Mouse (Mus musculus) heart, embryonic 14.5 days (tissue): Measurements from ENCODE around the gene Pex5l. TPM values are rescaled to one million over a fixed set of nuclear protein-coding genes. Genes with fewer than 3 reads are reported as not detected.

ENCODE experiments used
- ATAC-seq: fragments of 200-750 bp; cut with Nextera tagmentation; 2 replicates; pipeline ENCODE4 v1.8.0; 2017; ENCODE audit warnings: low read depth, moderate TSS enrichment; ENCODE audit not compliant: insufficient number of reproducible peaks, insufficient read depth, low FRiP score
- H3K27ac ChIP-seq, 2 experiments: fragments of 200-500 bp in 1 of 2; fragments of 300-500 bp in 1 of 2; sonication (generic) in 1 of 2; replicated peaks in 1 of 2; 2 replicates each; pipeline ENCODE4 v1.5.1; 2012 to 2014; ENCODE audit warnings: low read depth in 2 of 2, low read length in 2 of 2, control low read depth in 1 of 2, mild to moderate bottlenecking in 1 of 2, mixed read lengths in 1 of 2; ENCODE audit not compliant: control insufficient read depth in 1 of 2, insufficient read depth in 1 of 2
- H3K27me3 ChIP-seq: fragments of 300-500 bp; sonication (generic); 2 replicates; pipeline ENCODE4 v1.6.1; 2014; ENCODE audit warnings: mild to moderate bottlenecking, low read length, control low read depth; ENCODE audit not compliant: control insufficient read depth, insufficient read depth
- H3K36me3 ChIP-seq: fragments of 300-500 bp; sonication (generic); 2 replicates; pipeline ENCODE4 v1.6.1; 2014; ENCODE audit warnings: mild to moderate bottlenecking, control low read depth, low read length, mixed read lengths; ENCODE audit not compliant: control insufficient read depth, insufficient read depth
- H3K4me1 ChIP-seq, 2 experiments: fragments of 200-500 bp in 1 of 2; fragments of 300-500 bp in 1 of 2; sonication (generic) in 1 of 2; 2 replicates each; pipeline ENCODE4 v1.6.1; 2012 to 2014; ENCODE audit warnings: low read length in 2 of 2, control low read depth in 1 of 2, mixed read lengths in 1 of 2; ENCODE audit not compliant: control insufficient read depth in 2 of 2, insufficient read depth in 2 of 2
- H3K4me2 ChIP-seq: fragments of 300-500 bp; sonication (generic); 2 replicates; pipeline ENCODE4 v1.6.1; 2014; ENCODE audit warnings: mild to moderate bottlenecking, low read length
- H3K4me3 ChIP-seq, 2 experiments: fragments of 200-500 bp in 1 of 2; fragments of 300-500 bp in 1 of 2; sonication (generic) in 1 of 2; 2 replicates each; pipeline ENCODE4 v1.5.1; 2012 to 2014; ENCODE audit warnings: low read length in 2 of 2, mild to moderate bottlenecking in 2 of 2, control low read depth in 1 of 2, low read depth in 1 of 2, moderate library complexity in 1 of 2; ENCODE audit not compliant: control insufficient read depth in 1 of 2, insufficient read depth in 1 of 2
- H3K9ac ChIP-seq: fragments of 300-500 bp; sonication (generic); 2 replicates; pipeline ENCODE4 v1.6.1; 2014; ENCODE audit warnings: mild to moderate bottlenecking, low read length
- H3K9me3 ChIP-seq: fragments of 300-500 bp; sonication (generic); 2 replicates; pipeline ENCODE4 v1.6.1; 2016; ENCODE audit warnings: low read length, control low read depth; ENCODE audit not compliant: control insufficient read depth
- WGBS: fragments of 180-500 bp; shearing (Covaris S2); extraction: QIAGEN DNeasy Blood & Tissue Kit; methylation state at CpG from one replicate; pipeline ENCODE4 v1.1.7; 2014; 5-methylcytosine and 5-hydroxymethylcytosine counted together
- polyA plus RNA-seq: library from polyadenylated mRNA; unstranded; fragments of >200 nt; fragmentation: Nextera tagmentation; extraction: Ambion mirVana; gene quantifications from 2 replicates; pipeline ENCODE4 v1.2.1, GENCODE M21; 2014

The Pex5l gene
- polyA plus RNA-seq, 1 experiment from 2014 or later, result 0.23 TPM

- H3K4me3 ChIP-seq, result no peak overlapping the region
- no peaks in the 10 kb centered on the region for H3K27me3 ChIP-seq
- H3K9me3 ChIP-seq, result no peaks in the 10 kb centered on the region
- no peaks in the 10 kb centered on the region for H3K36me3 ChIP-seq
- H3K4me1 ChIP-seq, result no peaks in the 10 kb centered on the region
- H3K9ac ChIP-seq, result no peak overlapping the region
- H3K4me2 ChIP-seq, result no peak overlapping the region
- no peak for ATAC-seq
- WGBS, result 82% methylated on average over 2 of the region's 2 CpGs
- H3K27ac ChIP-seq, result no peak overlapping the region
Measured at GRCm38 (mm10) chr3:33061428-33061827, 81.6 kb downstream of the Pex5l start.

GRCm38 (mm10) chr3:33061016-33061415, 82.0 kb downstream of the Pex5l start:
- no peaks in the 10 kb centered on the region for H3K27me3 ChIP-seq
- H3K27ac ChIP-seq, result no peak overlapping the region
- H3K36me3 ChIP-seq, result no peaks in the 10 kb centered on the region
- no peak for ATAC-seq
- WGBS, result 76% methylated on average over 4 of the region's 4 CpGs
- no peak overlapping the region for H3K4me3 ChIP-seq
- no peaks in the 10 kb centered on the region for H3K9me3 ChIP-seq
- no peaks in the 10 kb centered on the region for H3K4me1 ChIP-seq
- H3K9ac ChIP-seq, result no peak overlapping the region
- no peak overlapping the region for H3K4me2 ChIP-seq

- Histone ChIP-seq H3K36me3 (no peaks in the 10 kb centered on the region), H3K4me1 (no peaks in the 10 kb centered on the region), H3K27ac (no peak overlapping the region), H3K4me2 (no peak overlapping the region), H3K4me3 (no peak overlapping the region), H3K27me3 (no peaks in the 10 kb centered on the region), H3K9ac (no peak overlapping the region), H3K9me3 (no peaks in the 10 kb centered on the region)
- ATAC-seq, result no peak
- WGBS, result 65% methylated on average over 7 of the region's 7 CpGs
Measured at GRCm38 (mm10) chr3:33060343-33060937, 82.6 kb downstream of the Pex5l start.

- no peak for ATAC-seq
- Histone ChIP-seq H3K9me3 (no peaks in the 10 kb centered on the region), H3K4me3 (no peak overlapping the region), H3K36me3 (no peaks in the 10 kb centered on the region), H3K9ac (no peak overlapping the region), H3K4me2 (no peak overlapping the region), H3K27me3 (no peaks in the 10 kb centered on the region), H3K27ac (no peak overlapping the region), H3K4me1 (no peaks in the 10 kb centered on the region)
- WGBS, result 63% methylated on average over 5 of the region's 5 CpGs
Measured at GRCm38 (mm10) chr3:33048304-33048703, 94.7 kb downstream of the Pex5l start.

GRCm38 (mm10) chr3:33044799-33045106, 98.3 kb downstream of the Pex5l start:
- Histone ChIP-seq H3K36me3 (no peaks in the 10 kb centered on the region), H3K27ac (no peak overlapping the region), H3K9ac (no peak overlapping the region), H3K4me3 (no peak overlapping the region), H3K27me3 (no peaks in the 10 kb centered on the region), H3K4me2 (no peak overlapping the region), H3K4me1 (no peaks in the 10 kb centered on the region), H3K9me3 (no peaks in the 10 kb centered on the region)
- no peak for ATAC-seq
- 83% methylated on average over 6 of the region's 6 CpGs for WGBS

- H3K9ac ChIP-seq, result no peak overlapping the region
- H3K4me2 ChIP-seq, result no peak overlapping the region
- H3K4me3 ChIP-seq, result no peak overlapping the region
- no peaks in the 10 kb centered on the region for H3K36me3 ChIP-seq
- H3K4me1 ChIP-seq, result no peaks in the 10 kb centered on the region
- no peak overlapping the region for H3K27ac ChIP-seq
- no peak for ATAC-seq
- H3K27me3 ChIP-seq, result no peaks in the 10 kb centered on the region
- 68% methylated on average over 10 of the region's 10 CpGs for WGBS
- H3K9me3 ChIP-seq, result no peaks in the 10 kb centered on the region
Measured at GRCm38 (mm10) chr3:33043896-33044798, 98.9 kb downstream of the Pex5l start.

GRCm38 (mm10) chr3:33024566-33024965, 118.5 kb downstream of the Pex5l start:
- Histone ChIP-seq H3K4me3 (no peak overlapping the region), H3K9ac (no peak overlapping the region), H3K27ac (no peak overlapping the region), H3K4me2 (no peak overlapping the region), H3K36me3 (no peaks in the 10 kb centered on the region), H3K4me1 (no peaks in the 10 kb centered on the region), H3K27me3 (no peaks in the 10 kb centered on the region), H3K9me3 (no peaks in the 10 kb centered on the region)
- 40% methylated on average over 5 of the region's 5 CpGs for WGBS
- ATAC-seq, result no peak
